Mouse (Mus musculus): ENCODE data around the gene E030018B13Rik. TPM values are rescaled to one million over a fixed set of nuclear protein-coding genes. Genes with fewer than 3 reads are reported as not detected.

E030018B13Rik gene
- polyA plus RNA-seq, 1 experiment, result not detected

GRCm38 (mm10) chr7:63964121-63964520 is 47.5 kb downstream of the E030018B13Rik start:
- peaks cover 3% of the 10 kb centered on the region for H3K27me3 ChIP-seq (ENCODE audit: control insufficient read depth)
- no peaks in the 10 kb centered on the region for H3K36me3 ChIP-seq (ENCODE audit: control insufficient read depth)
- no peak overlapping the region for H3K4me3 ChIP-seq (replicated peaks)
- peaks cover 52% of the 10 kb centered on the region for H3K4me1 ChIP-seq (ENCODE audit: control insufficient read depth)
- H3K9me3 ChIP-seq (ENCODE audit: control insufficient read depth, low read length), result no peaks in the 10 kb centered on the region
- no peak for TF ChIP-seq GATA1 (IDR thresholded peaks at IDR 0.05; ENCODE audit: low read length)
- no peak for TF ChIP-seq TAL1 (IDR thresholded peaks at IDR 0.05; ENCODE audit: low read length)

- Histone ChIP-seq H3K4me3 (replicated peaks) (no peak overlapping the region), H3K27me3 (ENCODE audit: control insufficient read depth) (peaks cover 3% of the 10 kb centered on the region), H3K36me3 (ENCODE audit: control insufficient read depth) (no peaks in the 10 kb centered on the region), H3K4me1 (ENCODE audit: control insufficient read depth) (peaks cover 51% of the 10 kb centered on the region), H3K9me3 (ENCODE audit: control insufficient read depth, low read length) (no peaks in the 10 kb centered on the region)
- no peak for TF ChIP-seq TAL1 (IDR thresholded peaks at IDR 0.05; ENCODE audit: low read length)
- no peak for TF ChIP-seq GATA1 (IDR thresholded peaks at IDR 0.05; ENCODE audit: low read length)
Measured at GRCm38 (mm10) chr7:63965135-63965534, 48.5 kb downstream of the E030018B13Rik start.

GRCm38 (mm10) chr7:63965635-63966418 is 49.2 kb downstream of the E030018B13Rik start:
- Histone ChIP-seq H3K36me3 (ENCODE audit: control insufficient read depth) (no peaks in the 10 kb centered on the region), H3K4me1 (ENCODE audit: control insufficient read depth) (peaks cover 48% of the 10 kb centered on the region), H3K27me3 (ENCODE audit: control insufficient read depth) (peaks cover 3% of the 10 kb centered on the region), H3K4me3 (replicated peaks) (no peak overlapping the region), H3K9me3 (ENCODE audit: control insufficient read depth, low read length) (no peaks in the 10 kb centered on the region)
- TF ChIP-seq TAL1 (IDR thresholded peaks at IDR 0.05; ENCODE audit: low read length), result no peak

- peaks cover 48% of the 10 kb centered on the region for H3K4me1 ChIP-seq (ENCODE audit: control insufficient read depth)
- no peak overlapping the region for H3K4me3 ChIP-seq (replicated peaks)
- no peak for TF ChIP-seq TAL1 (IDR thresholded peaks at IDR 0.05; ENCODE audit: low read length)
- TF ChIP-seq GATA1 (IDR thresholded peaks at IDR 0.05; ENCODE audit: low read length), result no peak
- H3K27me3 ChIP-seq (ENCODE audit: control insufficient read depth), result no peaks in the 10 kb centered on the region; the same call in 1 of the 2 replicates
- H3K9me3 ChIP-seq (ENCODE audit: control insufficient read depth, low read length), result no peaks in the 10 kb centered on the region
- no peaks in the 10 kb centered on the region for H3K36me3 ChIP-seq (ENCODE audit: control insufficient read depth)
Measured at GRCm38 (mm10) chr7:63969941-63970340, 53.3 kb downstream of the E030018B13Rik start.

Other genes with a start within 250 kb of the E030018B13Rik start
- 8.8 and 11.3 TPM in 2 replicates for gene Klf13, start 22.1 kb downstream of the E030018B13Rik start, polyA plus RNA-seq (2012)
- 0.01 TPM in 1 of 2 replicates, not detected in the other for gene Trpm1, start 237.0 kb downstream of the E030018B13Rik start, polyA plus RNA-seq (2012)

Measured in erythroblast, embryonic 14.5 days (primary cell).